Mouse (Mus musculus) liver, adult (tissue): ENCODE results near the gene Eif2d.

ENCODE experiments used
- GATA4 ChIP-seq: IDR thresholded peaks from 2 replicates; pipeline ENCODE4 v1.6.1; 2014; ENCODE audit warnings: mild to moderate bottlenecking, low read length; ENCODE audit not compliant: insufficient replicate concordance

Gene Eif2d

GRCm38 (mm10) chr1:131153018-131153629 is at the start of gene Eif2d:
TSS of gene Eif2d (plus strand) at chr1:131153181.
- TF ChIP-seq GATA4 = peak; percentile 12; the same call in 1 of the 2 replicates

- no peak for TF ChIP-seq GATA4
Measured at GRCm38 (mm10) chr1:131103776-131104424, 49.1 kb upstream of the Eif2d start.

GRCm38 (mm10) chr1:131107575-131108308 is 45.2 kb upstream of the Eif2d start:
- no peak for TF ChIP-seq GATA4

GRCm38 (mm10) chr1:131110525-131111106 is 42.4 kb upstream of the Eif2d start:
- TF ChIP-seq GATA4 = no peak

GRCm38 (mm10) chr1:131112576-131112975 is 40.4 kb upstream of the Eif2d start:
- no peak for TF ChIP-seq GATA4

GRCm38 (mm10) chr1:131115932-131116331 is 37.0 kb upstream of the Eif2d start:
- TF ChIP-seq GATA4 = no peak

GRCm38 (mm10) chr1:131116430-131117011 is 36.5 kb upstream of the Eif2d start:
- no peak for TF ChIP-seq GATA4

- no peak for TF ChIP-seq GATA4
Measured at GRCm38 (mm10) chr1:131118530-131118929, 34.5 kb upstream of the Eif2d start.

GRCm38 (mm10) chr1:131119026-131119425 is 34.0 kb upstream of the Eif2d start:
- TF ChIP-seq GATA4 = no peak

GRCm38 (mm10) chr1:131121987-131122386 is 31.0 kb upstream of the Eif2d start:
- TF ChIP-seq GATA4 = no peak

- TF ChIP-seq GATA4 = no peak
Measured at GRCm38 (mm10) chr1:131123522-131124265, 29.3 kb upstream of the Eif2d start.

GRCm38 (mm10) chr1:131125987-131126744 is 26.8 kb upstream of the Eif2d start:
- peak; percentile 97 for TF ChIP-seq GATA4

GRCm38 (mm10) chr1:131134231-131134630 is 18.8 kb upstream of the Eif2d start:
- TF ChIP-seq GATA4 = no peak

GRCm38 (mm10) chr1:131134942-131135522 is 17.9 kb upstream of the Eif2d start:
- TF ChIP-seq GATA4 = no peak
